Mouse (Mus musculus): ENCODE results near the gene Nova1.

GRCm38 (mm10) chr12:46710094-46710493 is 108.6 kb downstream of the Nova1 start:
- TF ChIP-seq CTCF (IDR thresholded peaks at IDR 0.05; ENCODE audit: low read depth, low read length) = no peak
- no peak for TF ChIP-seq GATA1 (IDR thresholded peaks at IDR 0.05; ENCODE audit: borderline replicate concordance, low read length)

All from G1E (cell line).